23 mouse cellular contexts compared by ENCODE assay signal in genomic region chr13:44172701-44173100, GRCm38 (mm10).
DNase-seq lines count a peak whose midpoint lies in the region; ATAC-seq and TF ChIP-seq lines count a peak whose summit lies in the region.
"Had no signal": no experiment of that assay in that cellular context is flagged by ENCODE, and none has a peak within 500 bp of the region (broad histone marks: within the 10 kb centered on the region; RNA-seq: fewer than 3 reads in every experiment).

No protein-coding gene starts in this region.

- peak; percentile 53 for DNase-seq in MEL-GATA-1-ER (ENCODE audit: extremely low read depth, low read depth)
- no peak for DNase-seq in left cerebral cortex, adult 2 months (ENCODE audit: extremely low spot score in 1 of 2, low spot score in 2 of 2)
- no peak for DNase-seq in right cerebral cortex, postnatal 4 days
- DNase-seq: adrenal gland, adult 2 months; adrenal gland, postnatal 10 days; adrenal gland, postnatal 25 days; cerebellum, adult 11 months; cerebellum, adult 18-20 months; cerebellum, adult 8-10 months; cerebellum, adult 9-11 months; cerebellum, postnatal 14 days; cerebellum, postnatal 36 days had no signal

- H3K27ac ChIP-seq in left cerebral cortex, adult 2 months = no peak overlapping the region
- H3K27ac ChIP-seq in midbrain, embryonic 13.5 days = no peak overlapping the region
- H3K27ac ChIP-seq: embryonic facial prominence, embryonic 13.5 days; embryonic facial prominence, embryonic 15.5 days; forebrain, embryonic 10.5 days; forebrain, embryonic 12.5 days had no signal

- H3K9ac ChIP-seq in midbrain, embryonic 13.5 days (replicated peaks) = no peak overlapping the region
- H3K9ac ChIP-seq: embryonic facial prominence, embryonic 13.5 days; embryonic facial prominence, embryonic 15.5 days; forebrain, embryonic 12.5 days had no signal

- TF ChIP-seq CTCF in left cerebral cortex, adult 2 months (IDR thresholded peaks at IDR 0.05) = no peak

- intact Hi-C loops in left cerebral cortex, adult 2 months (cut with DNase I) = no loop called here

- ATAC-seq in megakaryocyte, adult 5-6 weeks (ENCODE audit: poor library complexity, severe bottlenecking) = no peak
- ATAC-seq in megakaryocyte progenitor cell, adult 5-6 weeks (replicated peaks; ENCODE audit: poor library complexity) = peak; percentile 37
- ATAC-seq in midbrain, embryonic 13.5 days = no peak
- ATAC-seq: forebrain, embryonic 14.5 days; forebrain, embryonic 16.5 days had no signal

- peak overlapping the region; percentile 78 for H3K4me3 ChIP-seq in megakaryocyte, embryonic 14.5 days (replicated peaks)
- H3K4me3 ChIP-seq in left cerebral cortex, adult 2 months = no peak overlapping the region
- H3K4me3 ChIP-seq in midbrain, embryonic 13.5 days (replicated peaks) = no peak overlapping the region
- H3K4me3 ChIP-seq: embryonic facial prominence, embryonic 13.5 days; embryonic facial prominence, embryonic 15.5 days; erythroblast, embryonic 14.5 days; forebrain, embryonic 10.5 days; forebrain, embryonic 12.5 days had no signal

- H3K36me3 ChIP-seq in megakaryocyte, embryonic 14.5 days (replicated peaks; ENCODE audit: low read length) = no peaks in the 10 kb centered on the region
- no peaks in the 10 kb centered on the region for H3K36me3 ChIP-seq in midbrain, embryonic 13.5 days
- H3K36me3 ChIP-seq: embryonic facial prominence, embryonic 13.5 days; embryonic facial prominence, embryonic 15.5 days; forebrain, embryonic 10.5 days; forebrain, embryonic 12.5 days had no signal

- H3K9me3 ChIP-seq in megakaryocyte, embryonic 14.5 days = 0 out of 2 replicates have a peak, but pooled peaks cover 4% of the 10 kb centered on the region
- no peaks in the 10 kb centered on the region for H3K9me3 ChIP-seq in midbrain, embryonic 13.5 days
- H3K9me3 ChIP-seq: embryonic facial prominence, embryonic 13.5 days; embryonic facial prominence, embryonic 15.5 days; forebrain, embryonic 10.5 days; forebrain, embryonic 12.5 days had no signal

- H3K4me2 ChIP-seq in midbrain, embryonic 13.5 days (replicated peaks) = no peak overlapping the region
- H3K4me2 ChIP-seq: embryonic facial prominence, embryonic 13.5 days; embryonic facial prominence, embryonic 15.5 days; forebrain, embryonic 12.5 days had no signal

- 93% methylated on average over 5 of the region's 5 CpGs for WGBS in midbrain, embryonic 13.5 days

- H3K4me1 ChIP-seq in megakaryocyte, embryonic 14.5 days = peaks cover 63% of the 10 kb centered on the region
- no peaks in the 10 kb centered on the region for H3K4me1 ChIP-seq in midbrain, embryonic 13.5 days (replicated peaks)
- H3K4me1 ChIP-seq: forebrain, embryonic 12.5 days had no signal

- peaks cover 5% of the 10 kb centered on the region for H3K27me3 ChIP-seq in megakaryocyte, embryonic 14.5 days (replicated peaks)
- no peaks in the 10 kb centered on the region for H3K27me3 ChIP-seq in midbrain, embryonic 13.5 days
- H3K27me3 ChIP-seq: embryonic facial prominence, embryonic 13.5 days; embryonic facial prominence, embryonic 15.5 days; forebrain, embryonic 12.5 days had no signal
